Mouse (Mus musculus) gastrocnemius, adult 2 months (tissue): ENCODE measurements around the gene Esyt2. TPM values are rescaled to one million over a fixed set of nuclear protein-coding genes. Genes with fewer than 3 reads are reported as not detected.

Source experiments
- DNase-seq: peaks from one replicate; pipeline ENCODE4 v3.0.0; 2022
- H3K27ac ChIP-seq: fragments of 200-600 bp; 2 replicates; pipeline ENCODE4 v1.8.1; 2022; ENCODE audit warnings: mild to moderate bottlenecking
- H3K4me3 ChIP-seq: fragments of 200-600 bp; 2 replicates; pipeline ENCODE4 v1.8.1; 2022; ENCODE audit warnings: mild to moderate bottlenecking, moderate library complexity
- CTCF ChIP-seq: fragments of 200-600 bp; IDR thresholded peaks from 2 replicates; pipeline ENCODE4 v1.8.1; 2022; ENCODE audit warnings: antibody characterized with exemption, mild to moderate bottlenecking, moderate library complexity
- intact Hi-C: fragments of 180-260 bp; cut with DNase I; formaldehyde crosslinking; loops from one replicate; pipeline ENCODE4 v1.15.1; 2025
- total RNA-seq, 2 experiments: library from RNA; stranded (reverse); gene quantifications; 2 replicates each; pipeline ENCODE4 v1.2.3; 2021

The Esyt2 gene
- total RNA-seq, 2 experiments from 2014 or later, result 28.2 to 28.9 TPM

DNA sequence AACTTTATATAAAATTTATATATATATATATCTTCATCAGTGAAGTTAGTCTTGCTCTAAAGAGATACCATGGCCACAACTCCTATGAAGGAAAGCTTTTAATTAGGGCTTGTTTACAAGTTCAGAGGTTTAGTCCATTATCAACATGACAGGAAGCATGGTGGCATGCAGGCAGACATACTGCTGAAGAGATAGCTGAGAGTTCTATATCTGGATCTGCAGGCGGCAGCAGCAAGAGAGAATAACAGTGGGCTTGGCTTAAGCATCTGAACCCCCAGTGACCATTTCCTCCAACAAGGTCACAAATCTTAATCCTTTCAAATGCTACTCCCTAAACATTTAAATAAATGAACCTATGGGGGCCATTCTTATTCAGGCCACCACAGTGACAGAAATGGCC, 59.2 kb downstream of the Esyt2 start:
- no peak for DNase-seq
- H3K27ac ChIP-seq, result no peak overlapping the region
- TF ChIP-seq CTCF, result no peak
- intact Hi-C loops, result no loop called here
- H3K4me3 ChIP-seq, result no peak overlapping the region

DNA sequence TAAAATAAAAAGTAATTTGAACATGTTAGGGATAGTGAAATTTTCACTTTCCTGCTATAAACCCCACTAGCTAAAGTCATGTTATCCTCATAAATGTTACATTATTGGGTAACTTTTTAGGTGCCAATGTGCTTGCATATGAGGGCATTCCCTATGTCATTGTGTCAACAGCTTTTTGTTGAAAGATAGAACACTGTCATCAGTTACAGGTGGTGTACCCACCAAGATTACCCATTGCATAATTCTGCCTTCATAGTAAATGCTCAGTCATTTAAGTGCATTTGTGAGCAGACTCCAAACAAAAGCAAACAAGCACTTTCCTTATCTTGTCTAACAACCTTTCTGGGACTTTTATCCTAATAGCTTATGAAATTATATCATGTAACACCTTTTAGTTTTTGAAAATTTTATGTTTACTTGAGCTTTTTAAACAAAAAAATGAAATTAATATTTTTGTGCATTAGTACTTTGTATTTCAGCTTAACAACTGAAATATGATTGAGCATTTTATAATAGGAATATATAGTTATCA, 67.8 kb downstream of the Esyt2 start:
- no peak for TF ChIP-seq CTCF
- DNase-seq, result no peak
- Histone ChIP-seq H3K27ac (no peak overlapping the region), H3K4me3 (no peak overlapping the region)
- intact Hi-C loops, result no loop called here

DNA sequence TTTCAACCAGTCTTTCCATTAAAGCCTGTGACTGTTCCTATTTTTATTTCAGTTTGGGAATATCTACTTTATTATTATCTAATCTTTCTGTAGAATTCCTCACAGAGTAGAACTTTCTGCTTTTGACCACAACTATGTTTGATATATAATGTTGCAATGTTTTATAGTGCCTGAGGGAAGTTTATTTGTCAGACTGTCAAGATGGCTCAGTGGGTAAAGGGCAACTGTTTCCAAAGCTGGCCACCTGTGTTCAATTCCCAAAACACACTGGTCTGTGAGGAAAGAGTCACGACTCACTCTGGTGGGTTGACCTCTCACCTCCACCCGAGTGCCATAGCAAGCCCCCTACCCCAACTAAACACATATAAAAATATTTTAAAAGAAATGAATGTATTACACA, 68.4 kb downstream of the Esyt2 start:
- Histone ChIP-seq H3K27ac (no peak overlapping the region), H3K4me3 (no peak overlapping the region)
- TF ChIP-seq CTCF, result no peak
- DNase-seq, result no peak
- intact Hi-C loops, result no loop called here

DNA sequence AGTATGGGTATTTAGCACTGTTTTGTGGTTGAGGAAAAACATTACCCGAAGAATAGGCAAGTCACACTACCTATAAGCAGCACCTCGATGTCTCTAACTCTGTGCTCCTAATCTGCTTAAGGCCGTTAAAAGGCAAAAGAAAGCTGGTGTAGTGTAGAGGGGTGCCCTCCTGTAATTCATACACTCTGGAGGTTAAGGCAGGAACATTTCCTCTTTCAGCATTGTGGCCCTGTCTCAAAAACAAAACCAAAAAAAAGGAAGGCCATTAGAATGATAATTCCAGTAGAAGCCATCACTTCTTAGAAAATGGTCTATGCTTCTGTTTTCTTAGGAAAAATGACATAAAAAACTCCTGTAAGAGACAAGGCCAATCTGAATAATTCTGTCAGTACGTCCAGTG, 70.0 kb downstream of the Esyt2 start:
- TF ChIP-seq CTCF, result no peak
- intact Hi-C loops, result no loop called here
- Histone ChIP-seq H3K27ac (no peak overlapping the region), H3K4me3 (no peak overlapping the region)
- no peak for DNase-seq

DNA sequence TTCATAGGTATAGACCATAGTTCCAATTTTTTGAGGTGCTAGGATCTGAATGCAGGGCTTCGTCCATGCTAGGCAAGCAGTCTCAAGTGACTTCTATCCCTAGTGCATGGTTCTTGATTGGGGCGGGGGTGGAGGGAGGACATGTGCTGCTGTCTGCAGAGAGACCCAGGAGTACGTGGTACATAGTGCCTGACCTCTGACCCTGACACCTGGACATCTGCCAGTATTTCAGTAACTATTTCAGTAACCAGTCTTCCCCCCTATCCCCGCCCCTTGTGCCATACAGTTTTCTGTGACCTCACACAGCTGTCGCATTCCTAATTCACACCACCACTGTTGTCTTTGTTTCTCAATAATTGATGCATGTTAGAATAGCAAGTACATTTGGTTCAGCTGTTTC, 71.4 kb downstream of the Esyt2 start:
- intact Hi-C loops, result no loop called here
- no peak overlapping the region for H3K27ac ChIP-seq
- TF ChIP-seq CTCF, result no peak
- no peak for DNase-seq
- no peak overlapping the region for H3K4me3 ChIP-seq

DNA sequence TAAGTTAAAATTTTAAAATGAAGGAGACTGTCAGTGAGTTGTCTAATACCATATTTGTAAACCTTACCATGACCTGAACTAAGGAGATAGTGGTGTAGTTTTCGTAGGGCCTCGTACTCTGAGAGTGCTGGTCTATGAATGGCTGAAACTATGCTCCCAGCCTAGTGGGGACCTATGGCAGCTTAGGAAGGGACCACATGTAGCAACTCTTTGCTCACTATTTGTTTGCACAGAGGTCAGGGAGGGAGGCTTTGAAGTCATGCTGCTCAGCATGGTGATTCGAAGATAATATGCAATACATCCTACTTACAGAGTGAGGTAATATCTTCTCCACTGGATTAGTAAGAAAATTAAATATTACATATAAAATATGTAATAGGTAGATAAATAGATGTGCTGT, 73.7 kb downstream of the Esyt2 start:
- DNase-seq, result no peak
- intact Hi-C loops, result no loop called here
- Histone ChIP-seq H3K27ac (no peak overlapping the region), H3K4me3 (no peak overlapping the region)
- TF ChIP-seq CTCF, result no peak

DNA sequence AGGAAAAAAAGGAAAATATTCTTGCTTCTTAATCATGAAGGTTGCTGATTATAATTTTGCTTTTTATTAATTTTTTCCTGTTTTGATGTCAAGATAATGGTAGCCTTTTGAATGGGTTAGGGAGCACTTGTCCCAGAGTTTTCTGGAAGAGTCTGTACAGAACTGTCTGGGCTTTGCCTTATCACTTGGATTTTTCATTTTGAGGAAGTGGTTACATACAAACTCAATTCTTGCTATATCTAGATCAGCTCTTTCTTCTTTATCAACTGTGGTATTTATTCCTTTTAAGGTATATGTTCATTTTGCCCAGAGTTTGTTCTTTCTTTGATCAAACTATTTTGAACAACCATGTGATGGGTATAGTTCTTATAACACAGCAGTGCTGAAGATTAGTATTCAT, 81.1 kb downstream of the Esyt2 start:
- no peak for DNase-seq
- Histone ChIP-seq H3K4me3 (no peak overlapping the region), H3K27ac (no peak overlapping the region)
- intact Hi-C loops, result no loop called here
- no peak for TF ChIP-seq CTCF

DNA sequence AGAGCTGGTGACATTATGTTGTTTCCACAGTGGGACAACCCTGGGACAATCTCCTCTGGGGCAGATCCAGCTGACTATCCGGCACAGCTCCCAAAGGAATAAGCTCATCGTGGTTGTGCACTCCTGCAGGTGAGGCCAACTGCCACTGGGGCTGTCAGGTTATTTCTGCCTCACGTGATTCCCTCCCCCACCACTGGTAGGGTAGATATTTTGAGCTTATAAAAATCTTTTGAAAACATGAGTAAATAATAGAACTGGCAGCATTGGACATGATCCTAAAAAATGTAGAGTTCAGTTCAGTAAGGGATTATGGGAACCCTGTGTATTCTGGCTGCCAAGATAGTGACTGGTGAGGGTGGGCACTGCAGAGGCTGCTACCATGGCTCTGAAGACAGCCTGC, 85.9 kb downstream of the Esyt2 start:
- intact Hi-C loops, result no loop called here
- peak overlapping the region; percentile 64; the same call in 1 of the 2 replicates for H3K27ac ChIP-seq
- no peak for TF ChIP-seq CTCF
- no peak overlapping the region for H3K4me3 ChIP-seq
- no peak for DNase-seq

DNA sequence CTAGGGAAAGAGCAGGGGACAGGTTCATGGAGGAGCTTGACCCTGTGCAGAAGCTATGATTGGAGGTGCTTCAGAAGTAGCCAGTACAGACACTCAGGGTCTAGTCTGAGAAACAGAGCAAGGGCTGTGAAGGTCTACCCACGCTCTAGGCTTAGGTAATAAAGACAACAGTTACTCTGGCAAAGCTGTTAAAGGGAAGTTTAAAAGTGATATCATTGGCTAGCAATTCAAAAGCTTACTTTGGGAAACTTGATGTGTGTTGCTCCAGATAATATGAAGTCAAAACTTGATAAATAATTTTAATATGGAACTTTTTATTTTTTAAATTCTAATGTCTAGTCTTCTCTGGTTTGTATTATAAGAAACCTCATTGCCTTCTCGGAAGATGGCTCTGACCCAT, 86.3 kb downstream of the Esyt2 start:
- intact Hi-C loops, result no loop called here
- H3K4me3 ChIP-seq, result no peak overlapping the region
- TF ChIP-seq CTCF, result no peak
- peak overlapping the region; percentile 64; the same call in 1 of the 2 replicates for H3K27ac ChIP-seq
- DNase-seq, result no peak

DNA sequence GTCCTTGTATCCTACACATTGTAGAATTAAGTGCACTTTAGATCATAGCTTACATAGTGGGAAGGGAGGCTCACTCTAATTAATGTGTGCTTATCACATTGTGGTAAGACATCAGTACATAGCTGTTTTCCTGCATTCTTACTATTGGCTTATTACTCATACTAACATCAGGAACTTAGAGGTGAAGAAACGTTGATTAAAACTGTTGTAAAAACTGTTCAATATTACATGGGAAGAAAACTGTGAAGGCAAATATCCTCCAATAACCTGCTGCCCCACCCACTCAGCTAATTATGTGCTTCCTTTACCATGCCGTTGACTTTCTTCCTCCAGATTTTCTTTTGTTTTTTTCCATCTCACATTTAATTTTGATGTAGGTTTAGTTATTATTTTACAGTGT, 87.9 kb downstream of the Esyt2 start:
- Histone ChIP-seq H3K27ac (no peak overlapping the region), H3K4me3 (no peak overlapping the region)
- DNase-seq, result no peak
- intact Hi-C loops, result no loop called here
- no peak for TF ChIP-seq CTCF

DNA sequence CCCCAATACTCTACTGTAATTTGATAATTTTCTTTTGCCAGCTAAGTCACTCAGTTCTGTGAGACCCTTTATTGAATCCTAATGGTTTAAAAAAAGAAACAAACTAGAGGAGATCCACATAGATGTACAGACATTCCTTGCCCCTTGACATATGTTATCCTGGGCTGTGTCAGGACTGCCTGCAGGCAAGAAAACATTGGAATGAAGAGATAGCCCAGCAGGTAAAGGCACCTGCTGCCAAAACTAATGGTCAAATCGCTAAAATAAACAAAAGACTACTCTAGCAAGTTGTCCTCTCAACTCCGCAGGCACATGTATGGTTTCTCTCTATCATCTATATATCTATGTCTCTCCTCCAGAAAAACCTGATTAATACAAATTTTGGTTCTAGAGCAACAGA, 102.1 kb downstream of the Esyt2 start:
- intact Hi-C loops, result no loop called here
- Histone ChIP-seq H3K27ac (no peak overlapping the region), H3K4me3 (no peak overlapping the region)
- no peak for TF ChIP-seq CTCF
- DNase-seq, result no peak

DNA sequence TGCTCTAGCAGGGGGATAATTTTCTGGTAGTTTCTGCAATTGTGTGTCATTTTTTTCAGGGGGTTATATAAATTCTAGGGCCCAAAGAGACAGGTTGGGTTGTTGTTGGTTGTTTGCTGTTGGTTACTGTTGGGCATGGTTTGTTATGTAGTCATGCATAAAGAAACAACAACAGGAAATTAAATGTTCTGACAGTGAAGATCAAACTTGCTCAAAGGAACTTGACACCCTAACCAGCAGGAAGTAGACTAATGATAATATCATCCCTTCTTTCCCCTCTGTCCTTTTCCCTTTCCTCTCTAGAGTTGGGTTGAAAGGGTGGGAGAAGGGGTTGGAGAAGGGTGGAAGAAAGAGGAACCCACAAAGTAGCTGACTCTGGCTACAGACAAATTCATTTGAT, 103.0 kb downstream of the Esyt2 start:
- intact Hi-C loops, result no loop called here
- no peak overlapping the region for H3K27ac ChIP-seq
- no peak for TF ChIP-seq CTCF
- DNase-seq, result no peak
- no peak overlapping the region for H3K4me3 ChIP-seq

DNA sequence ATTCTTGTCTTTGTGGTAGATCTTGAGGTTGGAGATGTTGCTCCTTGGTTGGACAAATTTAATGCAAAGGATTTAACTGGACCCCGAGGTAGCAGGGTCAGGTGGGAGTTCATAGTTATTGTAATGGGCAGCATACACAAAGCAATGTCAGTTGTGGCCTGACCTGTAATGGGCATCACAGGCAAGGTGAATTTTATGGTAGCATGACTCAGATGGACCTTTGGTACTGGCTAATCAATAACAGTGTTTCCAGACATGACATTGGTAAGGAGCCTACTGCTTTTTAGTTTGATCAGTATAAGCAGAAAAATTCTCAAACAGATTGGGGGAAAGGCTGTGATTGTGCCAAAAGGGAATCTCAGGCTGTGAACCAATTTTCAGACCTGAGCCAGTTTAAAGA, 105.8 kb downstream of the Esyt2 start:
- Histone ChIP-seq H3K27ac (no peak overlapping the region), H3K4me3 (no peak overlapping the region)
- TF ChIP-seq CTCF, result no peak
- intact Hi-C loops, result no loop called here
- DNase-seq, result no peak

DNA sequence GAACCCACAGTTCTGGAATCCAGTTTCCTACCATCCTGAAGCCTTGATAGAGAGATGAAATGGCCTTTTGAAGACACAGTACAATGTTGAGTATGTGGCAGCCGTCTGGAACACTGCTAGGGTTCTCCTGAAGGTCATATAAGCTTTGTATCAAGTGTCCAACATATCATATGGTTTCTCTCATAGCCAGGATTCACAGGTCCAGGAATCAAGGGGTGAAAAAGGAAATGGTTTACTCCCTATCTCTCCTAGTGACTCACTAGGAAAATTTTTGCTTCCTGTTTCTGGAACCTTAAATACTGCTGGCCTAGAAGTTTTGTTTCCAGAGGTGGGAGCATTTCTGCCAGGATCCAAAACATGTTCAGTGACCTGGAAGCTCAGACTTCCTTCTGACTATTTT, 108.9 kb downstream of the Esyt2 start:
- Histone ChIP-seq H3K4me3 (no peak overlapping the region), H3K27ac (peak overlapping the region; percentile 6; the same call in 1 of the 2 replicates)
- no peak for DNase-seq
- TF ChIP-seq CTCF, result no peak
- intact Hi-C loops, result no loop called here

DNA sequence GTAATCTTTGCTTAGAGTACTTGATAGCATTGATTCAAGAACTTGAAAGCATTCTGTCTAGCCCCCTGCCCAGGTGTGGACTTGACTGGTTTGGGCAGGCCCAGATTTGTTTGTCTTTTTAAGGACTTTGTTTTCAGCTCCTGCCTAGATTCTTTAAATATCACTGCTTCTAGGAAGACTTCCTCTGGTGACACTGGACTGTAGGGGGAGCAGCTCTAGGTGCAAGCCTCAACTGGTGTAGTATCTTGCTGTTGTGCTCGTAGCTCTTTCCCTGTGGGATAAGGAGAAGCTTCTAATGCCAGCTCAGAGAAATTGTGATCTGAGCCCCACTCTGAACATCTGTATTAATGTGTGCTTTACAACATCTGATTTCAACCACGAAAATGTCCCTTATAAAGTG, 113.3 kb downstream of the Esyt2 start:
- Histone ChIP-seq H3K27ac (no peak overlapping the region), H3K4me3 (no peak overlapping the region)
- no peak for DNase-seq
- no peak for TF ChIP-seq CTCF
- intact Hi-C loops, result no loop called here
